Mouse (Mus musculus): ENCODE results near the gene Ugt1a6b.

DNA sequence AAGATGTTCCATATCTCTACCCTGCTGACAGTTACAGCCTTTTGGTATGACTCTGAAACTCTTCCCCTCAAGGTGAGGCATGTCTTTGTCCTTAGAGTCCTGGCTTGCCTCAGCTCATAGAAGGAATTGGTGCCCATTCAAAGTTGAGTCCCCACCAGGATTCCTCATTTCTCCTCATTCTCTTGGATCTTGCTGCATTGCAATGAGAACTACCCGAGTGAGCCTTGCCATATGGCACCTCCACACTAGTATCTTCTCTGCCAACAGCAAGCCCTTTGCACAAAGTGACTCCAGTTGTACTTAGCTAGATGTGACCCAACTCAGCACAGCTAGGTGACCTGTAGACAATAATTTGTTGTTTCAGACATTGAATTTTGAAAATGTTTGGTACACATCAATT is 120.5 kb downstream of the Ugt1a6b start:
- TF ChIP-seq EP300 (IDR thresholded peaks at IDR 0.05; ENCODE audit: insufficient read depth, low read depth, low read length) (no peak), CTCF (IDR thresholded peaks at IDR 0.05) (no peak), POLR2A (IDR thresholded peaks at IDR 0.05; ENCODE audit: insufficient read depth, low read depth, low read length) (no peak)

Data from heart, adult 2 months (tissue).